Mouse (Mus musculus): ENCODE data around the gene Efnb3. TPM values are rescaled to one million over a fixed set of nuclear protein-coding genes. Genes with fewer than 3 reads are reported as not detected.

Gene Efnb3
- polyA plus RNA-seq, 1 experiment from 2014 or later = 27.9 TPM

- Histone ChIP-seq H3K4me1 (peaks cover 70% of the 10 kb centered on the region), H3K36me3 (replicated peaks) (peaks cover 47% of the 10 kb centered on the region), H3K4me3 (peak overlapping the region; percentile 89), H3K27me3 (ENCODE audit: poor library complexity, severe bottlenecking) (no peaks in the 10 kb centered on the region), H3K27ac (peak overlapping the region; percentile 94), H3K9me3 (no peaks in the 10 kb centered on the region)
- under 1% methylated on average over 25 of the region's 25 CpGs for WGBS
- peak; percentile 34 for DNase-seq (ENCODE audit: extremely low spot score, low spot score)
Measured at GRCm38 (mm10) chr11:69580572-69581146, 20.7 kb upstream of the Efnb3 start.

GRCm38 (mm10) chr11:69580091-69580514 is 20.1 kb upstream of the Efnb3 start, which contains the start of the genes Wrap53 and Trp53:
Gene Wrap53 (minus strand): TSS chr11:69580255.
Gene Trp53 (plus strand): TSS chr11:69580359.
- no peaks in the 10 kb centered on the region for H3K27me3 ChIP-seq (ENCODE audit: poor library complexity, severe bottlenecking)
- DNase-seq (ENCODE audit: extremely low spot score, low spot score) = peak; percentile 91
- peak within 1 kb of the TSS; percentile 89 for H3K4me3 ChIP-seq
- H3K36me3 ChIP-seq (replicated peaks) = peaks cover 52% of the 10 kb centered on the region
- peaks cover 67% of the 10 kb centered on the region for H3K4me1 ChIP-seq
- H3K27ac ChIP-seq = peak within 1 kb of the TSS; percentile 94
- under 1% methylated on average over 13 of the region's 13 CpGs for WGBS
- no peaks in the 10 kb centered on the region for H3K9me3 ChIP-seq

GRCm38 (mm10) chr11:69579128-69580017 is 19.4 kb upstream of the Efnb3 start:
- H3K36me3 ChIP-seq (replicated peaks) = peaks cover 52% of the 10 kb centered on the region
- H3K27ac ChIP-seq = peak overlapping the region; percentile 94
- H3K9me3 ChIP-seq = no peaks in the 10 kb centered on the region
- DNase-seq (ENCODE audit: extremely low spot score, low spot score) = peak; percentile 98
- H3K4me3 ChIP-seq = peak overlapping the region; percentile 89
- H3K27me3 ChIP-seq (ENCODE audit: poor library complexity, severe bottlenecking) = no peaks in the 10 kb centered on the region
- peaks cover 63% of the 10 kb centered on the region for H3K4me1 ChIP-seq
- WGBS = 3% methylated on average over 39 of the region's 39 CpGs

GRCm38 (mm10) chr11:69578301-69578700 is 18.3 kb upstream of the Efnb3 start:
- Histone ChIP-seq H3K36me3 (replicated peaks) (peaks cover 52% of the 10 kb centered on the region), H3K27me3 (ENCODE audit: poor library complexity, severe bottlenecking) (no peaks in the 10 kb centered on the region), H3K4me1 (peaks cover 58% of the 10 kb centered on the region), H3K27ac (peak overlapping the region; percentile 94), H3K9me3 (no peaks in the 10 kb centered on the region), H3K4me3 (peak overlapping the region; percentile 89)
- WGBS = 15% methylated on average over 15 of the region's 15 CpGs
- DNase-seq (ENCODE audit: extremely low spot score, low spot score) = no peak

- Histone ChIP-seq H3K27ac (no peak overlapping the region), H3K4me1 (peaks cover 43% of the 10 kb centered on the region), H3K36me3 (replicated peaks) (peaks cover 64% of the 10 kb centered on the region), H3K27me3 (ENCODE audit: poor library complexity, severe bottlenecking) (no peaks in the 10 kb centered on the region), H3K4me3 (0 out of 2 replicates have a peak overlapping the region, but pooled peaks have one; percentile 89), H3K9me3 (no peaks in the 10 kb centered on the region)
- no peak for DNase-seq (ENCODE audit: extremely low spot score, low spot score)
- WGBS = 83% methylated on average over 5 of the region's 5 CpGs
Measured at GRCm38 (mm10) chr11:69576307-69576706, 16.3 kb upstream of the Efnb3 start.

- Histone ChIP-seq H3K27ac (no peak overlapping the region), H3K4me1 (peaks cover 43% of the 10 kb centered on the region), H3K4me3 (no peak overlapping the region), H3K27me3 (ENCODE audit: poor library complexity, severe bottlenecking) (no peaks in the 10 kb centered on the region), H3K9me3 (no peaks in the 10 kb centered on the region), H3K36me3 (replicated peaks) (peaks cover 75% of the 10 kb centered on the region)
- no peak for DNase-seq (ENCODE audit: extremely low spot score, low spot score)
- WGBS = 74% methylated on average over 3 of the region's 3 CpGs
Measured at GRCm38 (mm10) chr11:69575220-69575619, 15.2 kb upstream of the Efnb3 start.

GRCm38 (mm10) chr11:69565131-69565530 is 5.1 kb upstream of the Efnb3 start:
- WGBS = 83% methylated on average over 8 of the region's 8 CpGs
- H3K9me3 ChIP-seq = no peaks in the 10 kb centered on the region; the same call in 1 of the 2 replicates
- peaks cover 60% of the 10 kb centered on the region for H3K4me1 ChIP-seq
- no peak overlapping the region for H3K27ac ChIP-seq
- H3K27me3 ChIP-seq (ENCODE audit: poor library complexity, severe bottlenecking) = peaks cover 27% of the 10 kb centered on the region
- no peak overlapping the region for H3K4me3 ChIP-seq
- DNase-seq (ENCODE audit: extremely low spot score, low spot score) = no peak
- peaks cover 91% of the 10 kb centered on the region for H3K36me3 ChIP-seq (replicated peaks)

GRCm38 (mm10) chr11:69564391-69564790 is 4.4 kb upstream of the Efnb3 start:
- 56% methylated on average over 3 of the region's 3 CpGs for WGBS
- Histone ChIP-seq H3K27ac (peak overlapping the region; percentile 68), H3K4me3 (no peak overlapping the region), H3K36me3 (replicated peaks) (peaks cover 84% of the 10 kb centered on the region), H3K9me3 (no peaks in the 10 kb centered on the region; the same call in 1 of the 2 replicates), H3K27me3 (ENCODE audit: poor library complexity, severe bottlenecking) (peaks cover 27% of the 10 kb centered on the region), H3K4me1 (peaks cover 67% of the 10 kb centered on the region)
- DNase-seq (ENCODE audit: extremely low spot score, low spot score) = no peak

- DNase-seq (ENCODE audit: extremely low spot score, low spot score) = no peak
- WGBS = 79% methylated on average over 13 of the region's 13 CpGs
- Histone ChIP-seq H3K9me3 (no peaks in the 10 kb centered on the region; the same call in 1 of the 2 replicates), H3K27ac (peak overlapping the region; percentile 68), H3K27me3 (ENCODE audit: poor library complexity, severe bottlenecking) (peaks cover 35% of the 10 kb centered on the region), H3K4me1 (peaks cover 78% of the 10 kb centered on the region), H3K36me3 (replicated peaks) (peaks cover 75% of the 10 kb centered on the region), H3K4me3 (no peak overlapping the region)
Measured at GRCm38 (mm10) chr11:69563373-69563772, 3.4 kb upstream of the Efnb3 start.

GRCm38 (mm10) chr11:69560896-69561854 is 1.2 kb upstream of the Efnb3 start:
- DNase-seq (ENCODE audit: extremely low spot score, low spot score) = peak; percentile 72
- H3K9me3 ChIP-seq = no peaks in the 10 kb centered on the region; the same call in 1 of the 2 replicates
- H3K4me1 ChIP-seq = peaks cover 96% of the 10 kb centered on the region
- WGBS = 16% methylated on average over 16 of the region's 16 CpGs
- H3K27me3 ChIP-seq (ENCODE audit: poor library complexity, severe bottlenecking) = peaks cover 56% of the 10 kb centered on the region
- H3K36me3 ChIP-seq (replicated peaks) = peaks cover 61% of the 10 kb centered on the region
- peak overlapping the region; percentile 84 for H3K4me3 ChIP-seq
- peak overlapping the region; percentile 95 for H3K27ac ChIP-seq

- Histone ChIP-seq H3K27ac (peak overlapping the region; percentile 95), H3K36me3 (replicated peaks) (peaks cover 61% of the 10 kb centered on the region), H3K4me3 (peak overlapping the region; percentile 84), H3K9me3 (no peaks in the 10 kb centered on the region; the same call in 1 of the 2 replicates), H3K4me1 (peaks cover 99% of the 10 kb centered on the region), H3K27me3 (ENCODE audit: poor library complexity, severe bottlenecking) (peaks cover 62% of the 10 kb centered on the region)
- DNase-seq (ENCODE audit: extremely low spot score, low spot score) = no peak
- WGBS = 16% methylated on average over 5 of the region's 5 CpGs
Measured at GRCm38 (mm10) chr11:69559183-69559582, 822 bp downstream of the Efnb3 start.

GRCm38 (mm10) chr11:69558756-69559155 is 1.2 kb downstream of the Efnb3 start:
- DNase-seq (ENCODE audit: extremely low spot score, low spot score) = no peak
- WGBS = 67% methylated on average over 6 of the region's 6 CpGs
- H3K4me1 ChIP-seq = peaks cover 99% of the 10 kb centered on the region
- H3K27me3 ChIP-seq (ENCODE audit: poor library complexity, severe bottlenecking) = peaks cover 62% of the 10 kb centered on the region
- no peaks in the 10 kb centered on the region; the same call in 1 of the 2 replicates for H3K9me3 ChIP-seq
- H3K36me3 ChIP-seq (replicated peaks) = peaks cover 58% of the 10 kb centered on the region
- H3K27ac ChIP-seq = peak overlapping the region; percentile 95
- peak overlapping the region; percentile 84 for H3K4me3 ChIP-seq

Measured in forebrain, embryonic 10.5 days (tissue).